Mouse (Mus musculus) thymus, postnatal 14 days (tissue): ENCODE data around the gene Tlr2.
"Not testable (repeated sequence)": the region's sequence is repeated elsewhere in the genome, so short reads cannot be mapped to it uniquely, and the experiment has no call there.

ENCODE experiments used
- DNase-seq: peaks from one replicate; pipeline ENCODE4 v3.0.0; 2021

The Tlr2 gene

DNA sequence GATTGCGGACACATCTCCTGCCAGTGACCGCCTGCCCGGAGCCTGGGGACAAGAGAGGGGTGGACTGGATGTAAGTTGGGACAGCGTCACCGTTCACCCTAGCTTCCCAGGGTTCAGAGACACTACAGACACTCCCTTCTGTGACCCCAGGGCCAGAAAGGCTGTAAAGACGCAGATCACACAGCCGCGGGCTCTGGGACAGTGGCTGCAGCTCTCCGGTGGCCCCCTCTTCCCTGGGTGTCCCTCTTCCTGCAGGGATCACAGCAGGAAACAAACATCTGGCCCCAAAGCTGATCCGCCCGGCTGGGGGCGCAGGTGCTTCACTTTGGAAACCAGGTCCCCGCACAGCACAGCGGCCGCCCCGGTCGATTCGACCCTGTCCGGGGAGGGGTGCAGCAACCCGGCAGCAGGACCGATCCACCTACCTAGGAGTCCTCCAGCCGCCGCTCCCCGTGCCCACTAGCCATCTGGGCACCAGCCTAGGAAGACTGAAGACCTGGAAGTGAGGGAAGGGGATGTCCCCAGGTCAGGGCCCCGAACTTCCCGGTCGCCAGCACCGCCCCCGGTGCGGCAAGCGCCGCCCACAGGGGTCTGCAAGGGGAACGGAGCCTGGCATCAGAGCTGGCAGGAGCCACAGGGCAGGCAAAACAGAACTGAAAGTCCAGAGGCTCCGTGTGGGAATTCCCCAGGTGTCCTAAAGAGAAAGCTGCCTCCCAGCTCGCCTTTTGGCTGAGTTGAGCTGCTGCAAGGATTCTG is at the start of gene Tlr2:
Gene Tlr2 (minus strand): TSS at position 673 of the 756 bp plus-strand sequence.
- DNase-seq: peak; percentile 75

- no peak for DNase-seq
Measured at GRCm38 (mm10) chr3:83885163-83885562, 43.6 kb upstream of the Tlr2 start.

DNA sequence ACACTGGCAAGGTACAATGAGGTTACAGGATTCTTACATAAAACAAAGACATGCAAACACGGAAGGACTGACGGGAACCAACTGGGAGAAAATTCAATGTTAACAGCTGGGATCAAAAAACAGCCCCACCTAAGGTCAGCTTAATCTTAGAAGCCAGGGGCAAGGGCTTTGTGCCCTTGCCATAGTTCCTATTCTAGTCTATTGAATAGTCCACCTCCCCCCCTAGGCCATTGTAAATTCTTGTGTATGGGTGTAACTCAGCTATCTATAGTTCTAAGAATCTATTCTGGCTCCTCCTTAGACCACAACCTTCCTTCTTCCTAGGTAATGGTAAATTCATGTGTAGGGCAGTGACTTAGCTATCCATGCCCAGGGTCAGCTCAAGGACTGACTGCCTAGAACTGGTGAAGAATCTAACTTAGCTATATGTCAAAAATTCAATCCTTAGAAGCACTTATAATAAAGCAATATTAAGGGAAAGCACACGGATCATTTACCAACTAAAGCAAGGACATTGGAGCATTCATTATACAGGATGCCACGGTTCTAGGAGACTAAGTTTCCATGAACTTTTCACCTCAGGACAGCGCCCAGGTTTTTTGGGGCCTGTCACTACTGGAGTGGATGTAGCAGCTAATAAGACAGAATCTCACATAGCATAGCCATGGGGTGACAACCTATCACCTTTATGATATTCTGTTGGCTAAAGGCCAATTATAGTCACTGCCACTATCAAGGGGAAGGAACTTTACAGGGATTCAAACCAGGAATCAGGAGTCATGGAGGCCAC is 37.9 kb upstream of the Tlr2 start:
- not testable (repeated sequence) for DNase-seq

DNA sequence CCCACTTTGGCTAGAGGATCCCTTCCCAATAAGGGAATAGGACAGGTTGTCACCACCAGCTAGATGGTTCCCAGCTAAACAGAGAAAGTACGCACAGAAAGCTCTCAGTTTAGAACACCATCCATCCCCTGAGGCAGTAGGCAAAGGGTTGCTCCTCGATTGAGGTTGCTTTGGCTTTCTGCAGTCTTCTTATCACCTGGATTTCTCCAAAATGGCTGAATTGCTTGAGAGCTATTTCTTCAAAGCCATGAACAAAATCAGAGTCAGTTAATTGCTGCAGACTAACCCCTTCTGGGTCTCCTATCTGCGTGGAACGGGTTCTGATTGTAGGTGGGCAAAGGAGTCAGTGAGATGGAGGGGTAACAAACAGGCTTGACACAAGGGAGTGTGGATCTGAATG is 37.2 kb upstream of the Tlr2 start:
- DNase-seq: no peak

- no peak for DNase-seq
Measured at GRCm38 (mm10) chr3:83876299-83876698, 34.7 kb upstream of the Tlr2 start.

GRCm38 (mm10) chr3:83875078-83875477 is 33.5 kb upstream of the Tlr2 start:
- not testable (repeated sequence) for DNase-seq

- not testable (repeated sequence) for DNase-seq
Measured at GRCm38 (mm10) chr3:83872853-83873252, 31.3 kb upstream of the Tlr2 start.

- not testable (repeated sequence) for DNase-seq
Measured at GRCm38 (mm10) chr3:83871962-83872361, 30.4 kb upstream of the Tlr2 start.

GRCm38 (mm10) chr3:83871559-83871958 is 30.0 kb upstream of the Tlr2 start:
- not testable (repeated sequence) for DNase-seq

GRCm38 (mm10) chr3:83869776-83870175 is 28.2 kb upstream of the Tlr2 start:
- no peak for DNase-seq

GRCm38 (mm10) chr3:83867026-83867425 is 25.5 kb upstream of the Tlr2 start:
- DNase-seq: peak; percentile 9

DNA sequence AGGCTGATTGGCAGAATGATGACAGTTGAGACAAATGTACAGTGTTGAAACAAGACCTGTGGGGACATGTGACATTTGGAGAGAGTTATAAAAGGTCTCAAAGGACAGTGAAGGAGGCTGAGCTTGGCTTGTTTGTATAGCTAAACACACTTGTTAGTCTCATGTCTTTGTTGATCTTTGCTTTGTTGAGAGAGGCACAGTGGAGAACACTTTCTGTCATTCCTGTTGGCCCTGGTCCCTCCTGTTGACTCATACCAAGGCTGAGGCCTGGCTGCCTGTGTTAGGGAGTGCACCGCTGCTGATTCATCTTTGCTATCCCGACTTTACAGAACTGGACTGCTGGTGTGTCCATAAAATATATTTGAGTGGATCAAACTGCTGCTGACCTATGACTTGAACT is 23.6 kb upstream of the Tlr2 start:
- no peak for DNase-seq

- DNase-seq: no peak
Measured at GRCm38 (mm10) chr3:83864064-83864548, 22.5 kb upstream of the Tlr2 start.

- DNase-seq: peak; percentile 18
Measured at GRCm38 (mm10) chr3:83862956-83863355, 21.4 kb upstream of the Tlr2 start.

DNA sequence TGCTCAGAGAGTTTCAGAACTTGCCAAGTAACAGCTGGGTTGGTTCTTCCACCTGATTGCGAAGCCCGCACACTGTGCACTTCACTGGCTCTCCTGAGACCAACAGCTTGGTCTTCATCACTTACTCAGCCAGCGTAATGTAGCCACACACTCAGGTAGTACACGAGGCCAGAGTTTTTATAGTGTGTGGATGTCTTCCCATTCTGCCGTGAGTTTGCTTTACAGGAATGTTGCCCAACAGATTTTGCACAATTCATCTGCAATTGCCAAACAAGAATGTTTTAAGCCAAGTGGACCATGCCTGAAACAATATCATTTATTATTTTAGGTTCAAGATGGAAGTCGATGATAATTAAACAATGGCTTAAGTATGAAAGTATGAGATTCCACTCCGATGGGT is 18.0 kb upstream of the Tlr2 start:
- no peak for DNase-seq

GRCm38 (mm10) chr3:83859071-83859470 is 17.5 kb upstream of the Tlr2 start:
- DNase-seq: no peak

- DNase-seq: no peak
Measured at GRCm38 (mm10) chr3:83857621-83858020, 16.1 kb upstream of the Tlr2 start.

DNA sequence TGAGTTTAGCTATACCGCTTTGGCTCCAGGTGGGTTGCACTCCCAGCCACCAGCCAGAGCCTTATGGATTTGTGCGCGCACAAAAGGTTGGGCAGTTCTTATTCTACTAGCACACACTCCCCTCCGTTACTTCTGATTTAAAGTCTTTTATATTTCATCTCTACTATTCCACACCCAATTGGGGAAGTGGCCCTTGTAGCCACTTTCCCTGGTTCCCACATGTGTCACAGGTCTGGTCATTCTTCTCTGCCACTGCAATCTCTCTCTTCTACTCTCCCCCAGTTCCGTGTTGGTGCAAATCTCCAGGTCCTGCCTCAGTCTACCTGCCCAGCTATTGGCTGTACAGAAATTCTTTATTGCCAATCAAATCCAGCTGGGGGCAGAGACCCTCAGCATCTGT is 14.1 kb upstream of the Tlr2 start:
- DNase-seq: no peak

GRCm38 (mm10) chr3:83849341-83849740 is 7.8 kb upstream of the Tlr2 start:
- DNase-seq: no peak

GRCm38 (mm10) chr3:83844766-83845520 is 3.4 kb upstream of the Tlr2 start:
- no peak for DNase-seq

DNA sequence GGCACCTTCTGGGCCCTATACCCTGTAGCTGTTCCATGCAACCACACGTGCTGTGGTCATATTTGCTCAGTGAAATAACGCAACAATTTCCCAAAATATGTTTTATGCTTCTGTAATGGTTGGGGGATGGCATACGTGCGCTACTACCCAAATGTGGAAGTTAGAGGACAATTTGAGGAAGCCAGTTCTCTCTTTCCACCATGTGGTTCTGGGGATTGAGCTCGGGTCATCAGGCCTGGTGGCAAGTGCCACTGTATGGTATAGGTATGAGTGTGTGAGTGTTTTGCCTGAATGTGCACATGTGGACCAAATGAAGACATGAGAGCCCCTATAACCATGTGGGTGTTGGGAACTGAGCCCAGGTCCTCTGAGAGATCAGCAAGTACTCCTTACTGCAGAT is 2.1 kb downstream of the Tlr2 start:
- DNase-seq: no peak

DNA sequence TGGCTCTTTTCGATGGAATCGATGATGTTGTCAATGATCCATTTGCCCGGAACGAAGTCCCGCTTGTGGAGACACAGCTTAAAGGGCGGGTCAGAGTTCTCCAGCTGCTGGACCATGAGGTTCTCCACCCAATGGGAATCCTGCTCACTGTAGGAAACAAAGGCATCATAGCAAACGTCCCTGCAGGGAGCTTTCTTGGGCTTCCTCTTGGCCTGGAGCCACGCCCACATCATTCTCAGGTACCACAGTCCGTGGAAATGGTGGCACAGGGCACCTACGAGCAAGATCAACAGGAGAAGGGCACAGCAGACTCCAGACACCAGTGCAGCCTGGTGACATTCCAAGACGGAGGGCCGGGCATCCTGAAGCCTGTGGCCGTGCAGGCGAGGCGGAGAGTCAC is 4.9 kb downstream of the Tlr2 start:
- DNase-seq: no peak

DNA sequence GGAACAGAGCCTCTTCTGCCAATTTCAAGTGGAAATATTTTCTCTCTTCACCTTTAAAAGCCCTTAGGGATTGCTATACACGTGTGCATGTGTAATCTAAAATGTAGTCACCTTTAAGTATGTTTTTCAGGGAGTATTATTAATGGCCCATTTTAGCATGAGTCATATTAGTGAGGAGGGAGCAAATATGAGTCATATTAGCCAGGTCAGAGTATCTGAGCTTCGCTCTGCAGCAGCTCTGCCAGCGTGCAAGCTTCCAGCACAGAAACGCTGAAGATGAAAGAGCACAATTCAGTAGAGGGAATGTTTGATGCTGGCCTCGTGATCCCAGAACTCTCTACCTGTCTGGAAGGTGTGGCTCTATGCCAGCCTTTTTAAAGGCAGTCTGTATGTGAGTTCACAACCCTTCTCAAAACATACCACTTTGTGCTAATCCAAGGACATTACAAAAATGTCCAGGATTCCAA is 13.4 kb downstream of the Tlr2 start:
- no peak for DNase-seq
